Mouse (Mus musculus) Patski (cell line): ENCODE results near the gene Sun1. TPM values are rescaled to one million over a fixed set of nuclear protein-coding genes. Genes with fewer than 3 reads are reported as not detected.
A peak's percentile ranks its signal among the peaks of the same experiment; 100 is the strongest.

Experiments used
- ATAC-seq: fragments of 100-300 bp; one replicate; pipeline ENCODE4 v1.8.0; 2021
- CTCF ChIA-PET: fragments of 350-600 bp; sonication (Branson Sonifier 250); formaldehyde crosslinking; loops from one replicate; lab custom pipeline; 2022; ENCODE audit warnings: inconsistent platforms; lab: Charles Lee
- POLR2A ChIA-PET: fragments of 350-600 bp; sonication (Branson Sonifier 250); formaldehyde crosslinking; loops from one replicate; lab custom pipeline; 2022; ENCODE audit warnings: antibody characterized with exemption, inconsistent platforms; lab: Charles Lee
- DNase-seq: peaks from one replicate; pipeline ENCODE4 v3.0.0-alpha.2; 2011; ENCODE audit warnings: low read depth, low spot score
- H3K27me3 ChIP-seq: fragments of 371-371 bp; one replicate; pipeline ENCODE4 v1.5.1; 2021
- CTCF ChIP-seq: fragments of 100-300 bp; IDR thresholded peaks from one replicate; pipeline ENCODE4 v1.5.1; 2021
- in situ Hi-C: fragments of 300-500 bp; cut with MboI; formaldehyde crosslinking; loops from 3 replicates; pipeline ENCODE4 v1.11.1; 2018; ENCODE audit warnings: low pct_unique_long_range_greater_than_20kb, mixed read lengths
- polyA plus RNA-seq: library from polyadenylated mRNA; unstranded; gene quantifications from one replicate; pipeline ENCODE4 v1.2.3, GENCODE M21; 2021

The Sun1 gene
- polyA plus RNA-seq, result 107 TPM

DNA sequence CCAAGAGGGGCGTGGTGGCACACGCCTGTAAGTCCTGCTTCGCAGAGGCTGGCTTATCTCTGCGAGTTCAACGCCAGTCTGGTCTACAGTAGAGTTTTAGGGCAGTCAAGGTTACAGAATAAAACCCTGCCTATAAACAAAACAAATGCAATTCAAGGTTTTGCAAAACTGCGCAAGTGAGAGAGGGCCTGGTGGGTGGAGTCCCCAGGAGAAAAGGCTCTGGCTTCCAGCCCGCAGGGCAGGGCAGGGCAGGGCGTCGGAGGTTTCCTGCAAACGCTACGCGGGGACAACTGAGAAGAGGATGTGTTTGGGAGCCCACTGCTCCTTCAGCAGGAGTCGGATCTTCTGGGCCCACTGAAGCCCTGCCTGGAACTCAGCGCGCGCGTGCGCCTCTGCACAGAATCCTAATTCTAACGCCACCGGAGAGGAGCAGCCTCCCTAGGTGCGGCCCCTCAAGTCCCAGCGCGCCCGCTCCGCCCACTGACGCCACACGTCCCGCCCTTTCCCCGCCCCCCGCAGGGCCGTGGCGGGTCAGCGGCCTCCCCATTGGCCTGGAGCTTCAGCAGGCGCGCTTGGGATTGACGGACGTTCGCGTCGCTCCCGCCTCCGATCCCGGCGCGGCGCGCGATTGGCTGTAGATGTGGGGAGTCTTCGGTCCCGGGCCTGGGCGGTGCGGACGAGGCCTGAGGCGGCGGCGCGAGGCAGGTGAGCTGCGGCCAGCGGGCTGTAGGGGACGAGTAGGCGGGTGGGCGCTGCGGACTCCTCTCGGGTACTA lies at the start of gene Sun1:
Gene Sun1 (plus strand): TSS at position 643 of the 775 bp plus-strand sequence.
- no peaks in the 10 kb centered on the region for H3K27me3 ChIP-seq
- ChIA-PET CTCF (no interaction called here), POLR2A (interaction anchor here (0.5 to 1.3 kb wide), 6 partner anchors 10 to 191 kb away, joined by 3 to 7 read pairs (median 4); no protein-coding TSS in a partner anchor)
- TF ChIP-seq CTCF, result no peak
- DNase-seq (peak; percentile 82), ATAC-seq (peak; percentile 99)
- in situ Hi-C loops, result no loop called here

DNA sequence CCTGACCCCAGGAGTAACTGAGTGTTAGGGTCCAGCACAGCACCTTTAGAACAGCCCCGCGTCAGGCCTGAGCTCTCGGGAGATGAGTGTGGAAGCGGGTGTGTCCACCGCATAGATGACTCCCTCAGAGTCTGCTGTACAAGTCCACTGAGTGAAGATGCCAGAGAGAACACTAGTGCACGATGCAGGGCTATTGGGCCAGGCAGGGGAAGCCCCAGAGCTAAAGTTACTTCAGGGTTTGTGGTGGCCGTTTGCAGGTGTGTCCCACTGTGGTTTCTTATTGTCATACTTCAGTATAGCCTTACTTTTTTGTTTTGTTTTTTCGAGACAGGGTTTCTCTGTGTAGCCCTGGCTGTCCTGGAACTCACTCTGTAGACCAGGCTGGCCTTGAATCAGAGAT lies 39.5 kb upstream of the Sun1 start:
- H3K27me3 ChIP-seq, result no peaks in the 10 kb centered on the region
- POLR2A ChIA-PET, result no interaction called here
- DNase-seq (no peak), ATAC-seq (no peak)
- CTCF ChIA-PET, result no interaction called here
- in situ Hi-C loops, result no loop called here
- no peak for TF ChIP-seq CTCF

DNA sequence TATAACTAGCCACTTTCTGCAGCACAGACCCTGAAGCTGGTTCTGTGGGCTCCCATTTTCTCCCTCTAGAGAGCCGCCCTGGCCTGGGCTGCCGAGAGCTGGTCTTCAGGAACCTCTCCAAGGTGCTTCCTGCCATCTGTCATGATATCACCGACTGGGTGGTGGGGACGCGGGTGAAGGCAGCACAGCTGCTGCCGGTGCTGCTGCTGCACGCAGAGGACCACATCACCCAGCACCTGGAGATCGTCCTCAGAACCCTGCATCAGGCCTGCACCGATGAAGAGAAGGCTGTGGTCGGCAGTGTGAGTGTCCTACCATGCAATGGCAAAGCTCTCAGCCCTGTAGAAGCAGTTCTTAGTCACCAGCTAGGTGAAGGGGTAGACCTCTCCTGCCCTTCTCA lies 38.8 kb upstream of the Sun1 start:
- TF ChIP-seq CTCF, result no peak
- ATAC-seq (no peak), DNase-seq (no peak)
- in situ Hi-C loops, result no loop called here
- ChIA-PET CTCF (no interaction called here), POLR2A (no interaction called here)
- H3K27me3 ChIP-seq, result no peaks in the 10 kb centered on the region

DNA sequence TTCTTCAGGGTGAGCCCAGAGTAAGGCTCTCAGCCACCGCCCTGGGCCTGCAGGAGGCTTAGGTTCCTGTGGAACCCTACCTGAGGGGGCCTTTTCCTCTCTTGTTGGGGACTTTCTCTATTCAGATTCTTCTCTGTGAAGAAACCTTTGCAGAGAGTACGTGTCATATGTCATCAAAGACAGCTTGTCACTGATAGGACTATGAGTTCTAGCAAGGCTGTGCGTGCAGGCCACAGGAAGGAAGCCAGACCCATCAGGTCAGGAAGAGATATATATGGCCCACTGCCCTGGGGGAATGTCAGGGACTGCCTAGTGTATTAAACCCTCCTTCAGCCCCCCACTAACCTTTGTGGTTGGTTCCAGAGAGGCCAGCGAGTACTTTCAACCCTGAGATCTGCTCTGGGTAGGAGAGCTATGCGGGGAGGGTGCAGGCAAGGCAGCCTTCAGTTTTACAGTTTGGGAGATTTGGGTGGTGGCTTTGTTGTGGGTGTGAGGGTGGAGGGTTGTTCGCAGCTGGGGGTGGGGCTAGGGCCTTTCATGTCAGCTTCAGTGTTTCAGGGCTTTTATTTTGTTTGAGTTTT lies 33.6 kb upstream of the Sun1 start:
- no peak for DNase-seq
- ChIA-PET POLR2A (interaction anchor here (1.0 to 1.2 kb wide), 2 partner anchors 16 to 317 kb away, joined by 3 to 4 read pairs; partner anchors contain the start of gene Dnaaf5), CTCF (no interaction called here)
- no peak for TF ChIP-seq CTCF
- no peak for ATAC-seq
- in situ Hi-C loops, result no loop called here
- no peaks in the 10 kb centered on the region for H3K27me3 ChIP-seq

DNA sequence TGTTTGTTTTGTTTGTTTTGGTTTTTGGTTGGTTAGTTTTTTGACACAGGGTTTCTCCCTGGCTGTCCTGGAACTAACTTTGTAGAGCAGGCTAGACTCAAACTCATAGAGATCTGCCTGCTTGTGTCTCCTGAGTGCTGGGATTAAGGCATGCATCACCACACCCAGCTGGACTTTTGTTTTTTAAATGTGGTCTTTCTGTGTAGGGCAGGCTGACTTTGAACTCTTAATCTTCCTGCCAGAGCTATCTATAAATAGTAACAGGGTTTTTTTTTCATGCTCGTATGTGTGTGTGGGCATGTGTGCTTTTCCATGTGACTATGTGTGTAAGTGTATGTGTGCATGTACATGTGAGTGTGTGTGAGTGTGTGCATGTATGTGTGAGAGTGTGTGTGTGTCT lies 32.9 kb upstream of the Sun1 start:
- ATAC-seq (no peak), DNase-seq (no peak)
- ChIA-PET POLR2A (no interaction called here), CTCF (no interaction called here)
- no peak for TF ChIP-seq CTCF
- in situ Hi-C loops, result no loop called here
- no peaks in the 10 kb centered on the region for H3K27me3 ChIP-seq

DNA sequence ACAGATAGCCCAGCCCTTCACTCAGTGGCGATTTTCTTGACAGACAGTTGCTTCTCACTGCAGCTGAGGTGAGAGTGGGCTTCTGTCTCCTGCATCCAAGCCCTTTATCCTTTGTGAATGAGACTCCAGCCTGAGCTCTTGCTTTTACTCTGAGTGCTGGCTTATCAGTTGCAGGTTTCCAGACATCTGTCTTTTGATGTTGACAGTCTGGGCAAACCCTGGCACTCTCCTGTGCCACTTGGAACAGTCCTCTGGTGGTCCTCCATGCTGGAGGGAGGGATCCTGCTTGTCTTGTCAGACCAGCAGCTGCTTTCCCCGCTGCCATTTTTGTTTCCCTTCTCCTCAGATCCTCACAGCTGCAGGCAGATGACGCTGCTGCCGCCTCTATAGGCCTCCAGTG lies 28.5 kb upstream of the Sun1 start:
- no peaks in the 10 kb centered on the region for H3K27me3 ChIP-seq
- TF ChIP-seq CTCF, result no peak
- in situ Hi-C loops, result no loop called here
- CTCF ChIA-PET, result no interaction called here
- POLR2A ChIA-PET, result no interaction called here
- DNase-seq (no peak), ATAC-seq (no peak)

DNA sequence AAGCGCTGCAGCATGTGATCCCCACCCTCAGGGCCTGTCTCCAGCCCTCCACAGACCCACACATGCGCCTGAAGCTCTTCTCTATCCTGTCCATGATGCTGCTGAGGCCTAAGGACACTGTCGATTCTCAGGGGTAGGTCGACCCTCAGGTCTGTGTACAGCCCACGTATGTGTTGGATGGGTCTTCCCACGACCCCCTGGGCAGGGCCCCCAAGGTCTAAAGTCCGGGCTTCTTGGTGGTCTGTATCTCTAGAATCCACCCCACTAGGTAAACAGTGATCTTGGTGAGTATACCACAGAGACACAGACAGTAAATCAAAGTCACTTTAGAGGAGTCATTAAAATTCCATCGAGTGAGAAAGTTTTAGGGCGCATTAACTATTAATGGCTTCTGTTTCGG lies 26.3 kb upstream of the Sun1 start:
- no peaks in the 10 kb centered on the region for H3K27me3 ChIP-seq
- POLR2A ChIA-PET, result interaction anchor here (0.6 to 0.8 kb wide), 3 partner anchors 27 to 571 kb away, joined by 3 to 8 read pairs (median 7); partner anchors contain the start of gene Sun1
- peak; percentile 10 for DNase-seq
- no peak for ATAC-seq
- TF ChIP-seq CTCF, result no peak
- in situ Hi-C loops, result no loop called here
- CTCF ChIA-PET, result no interaction called here

DNA sequence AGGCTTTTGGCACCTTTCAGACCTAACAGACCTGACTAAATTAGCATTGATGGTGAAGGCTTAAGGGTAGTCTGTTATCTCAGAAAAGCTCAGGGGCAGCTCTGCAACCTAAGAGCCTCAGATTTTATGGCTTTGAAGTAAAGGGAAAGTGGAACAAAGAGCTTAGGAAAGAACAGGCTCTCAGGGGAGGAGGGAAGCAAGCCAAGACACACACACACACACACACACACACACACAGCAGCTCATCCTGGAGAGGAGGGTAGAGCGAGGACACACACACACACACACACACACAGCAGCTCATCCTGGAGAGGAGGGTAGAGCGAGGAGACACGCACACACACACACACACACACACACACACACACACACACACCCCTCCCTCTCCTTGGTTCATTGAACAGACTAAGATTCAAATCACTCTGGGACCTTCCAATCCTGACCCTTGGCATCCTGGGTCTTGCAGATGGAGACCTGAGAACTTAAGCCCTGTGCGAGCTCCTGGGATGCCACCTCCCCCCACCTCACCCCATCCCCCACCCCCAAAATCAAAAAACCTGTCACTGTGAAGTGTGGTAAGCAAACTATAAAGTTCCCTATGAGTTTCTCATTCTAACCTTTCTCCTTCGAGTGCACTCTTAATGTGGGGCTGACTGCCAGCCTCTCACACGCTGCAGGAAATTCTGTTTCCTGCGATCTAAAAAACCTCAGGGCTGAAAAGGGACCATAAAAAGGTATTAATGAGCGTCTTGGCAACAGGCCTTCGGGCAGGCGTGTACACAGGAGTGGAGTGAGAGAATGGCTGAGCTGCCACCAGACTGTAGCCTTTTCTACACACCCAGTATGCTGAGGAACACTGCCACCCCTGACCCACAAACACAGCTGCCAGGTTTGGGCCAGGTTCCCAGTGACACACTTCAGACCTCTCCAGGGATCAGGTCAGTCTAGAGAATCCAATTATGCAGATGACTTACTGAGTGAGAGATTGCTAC lies 25.6 kb upstream of the Sun1 start:
- no peaks in the 10 kb centered on the region for H3K27me3 ChIP-seq
- DNase-seq (peak; percentile 56), ATAC-seq (peak; percentile 19)
- ChIA-PET POLR2A (interaction anchor here (0.7 to 0.9 kb wide), 2 partner anchors 24 to 26 kb away, joined by 5 to 7 read pairs; partner anchors contain the start of gene Sun1), CTCF (no interaction called here)
- in situ Hi-C loops, result loop anchor here (5.0 kb wide), 3 partner anchors 98 to 328 kb away; no protein-coding TSS in a partner anchor
- TF ChIP-seq CTCF, result no peak

DNA sequence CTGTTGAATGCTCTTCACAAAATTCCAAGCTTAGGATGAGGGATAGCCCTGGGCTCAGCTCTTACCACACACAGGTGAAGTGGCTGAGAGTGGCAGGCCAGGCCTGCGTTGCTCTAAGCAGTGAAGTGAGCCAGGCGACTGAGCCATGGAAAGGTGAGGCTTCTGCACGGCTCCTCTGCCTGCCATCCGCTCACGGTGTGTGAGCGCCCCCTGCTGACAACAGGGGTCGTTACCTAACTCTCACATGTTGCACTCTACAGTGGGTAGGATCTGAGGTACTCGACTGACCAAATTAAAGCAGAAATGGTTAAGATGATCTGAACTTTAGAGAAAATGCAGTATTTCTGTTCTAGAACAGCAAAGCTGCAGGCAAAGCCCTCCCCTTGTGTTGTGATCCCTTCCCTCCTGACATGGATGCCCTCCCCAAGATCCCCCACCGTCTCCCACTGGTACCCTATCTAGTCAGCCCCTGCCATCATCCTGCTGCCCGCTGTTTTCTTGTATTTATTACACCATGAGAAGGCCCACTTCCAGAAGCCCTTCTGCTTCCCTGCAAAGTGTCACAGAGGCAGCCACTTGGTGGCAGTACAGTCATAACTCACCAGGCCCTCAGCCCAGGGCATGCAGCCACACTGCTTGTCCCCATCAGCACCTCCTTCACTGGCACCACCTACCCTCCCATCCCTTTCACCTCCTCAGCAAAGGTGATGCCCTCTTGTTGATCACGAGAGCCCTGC lies 21.4 kb upstream of the Sun1 start:
- POLR2A ChIA-PET, result no interaction called here
- peak; percentile 91 for TF ChIP-seq CTCF
- in situ Hi-C loops, result loop anchor here (5.0 kb wide), 3 partner anchors 102 to 332 kb away; no protein-coding TSS in a partner anchor
- DNase-seq (no peak), ATAC-seq (peak; percentile 68)
- no peaks in the 10 kb centered on the region for H3K27me3 ChIP-seq
- CTCF ChIA-PET, result interaction anchor here (0.6 to 1.5 kb wide), 5 partner anchors 47 to 333 kb away, joined by 3 to 5 read pairs (median 3); no protein-coding TSS in a partner anchor
